Mouse (Mus musculus) liver, adult 2 months (tissue): Measurements from ENCODE around the gene Mecom. TPM values are rescaled to one million over a fixed set of nuclear protein-coding genes. Genes with fewer than 3 reads are reported as not detected.

Experiments used
- DNase-seq: peaks from one replicate; pipeline ENCODE4 v3.0.0-alpha.2; 2011; ENCODE audit warnings: low read depth, low spot score; ENCODE audit errors: extremely low read depth
- H3K27ac ChIP-seq: fragments of 200-500 bp; replicated peaks from 2 replicates; pipeline ENCODE4 v1.5.1; 2012; ENCODE audit warnings: low read depth, mild to moderate bottlenecking, control low read depth, inconsistent platforms, low read length; ENCODE audit not compliant: insufficient read depth
- H3K27me3 ChIP-seq: fragments of 200-500 bp; 2 replicates; pipeline ENCODE4 v1.6.1; 2012; ENCODE audit warnings: mild to moderate bottlenecking, moderate library complexity, low read length, inconsistent platforms; ENCODE audit not compliant: control insufficient read depth, insufficient read depth
- H3K36me3 ChIP-seq: fragments of 200-500 bp; 2 replicates; pipeline ENCODE4 v1.6.1; 2012; ENCODE audit warnings: low read length, inconsistent platforms; ENCODE audit not compliant: control insufficient read depth, insufficient read depth
- H3K4me1 ChIP-seq: fragments of 200-500 bp; 2 replicates; pipeline ENCODE4 v1.6.1; 2011; ENCODE audit warnings: low read length; ENCODE audit not compliant: control insufficient read depth, insufficient read depth
- H3K4me3 ChIP-seq: fragments of 200-500 bp; 2 replicates; pipeline ENCODE4 v1.5.1; 2011; ENCODE audit warnings: low read depth, mild to moderate bottlenecking, control low read depth, low read length, moderate library complexity; ENCODE audit not compliant: insufficient read depth
- H3K79me2 ChIP-seq: fragments of 200-500 bp; 2 replicates; pipeline ENCODE4 v1.6.1; 2012; ENCODE audit warnings: inconsistent platforms, mild to moderate bottlenecking, low read length, moderate library complexity; ENCODE audit not compliant: control insufficient read depth, insufficient read depth
- H3K9ac ChIP-seq: fragments of 200-500 bp; 2 replicates; pipeline ENCODE4 v1.6.1; 2012; ENCODE audit warnings: low read depth, mild to moderate bottlenecking, control low read depth, inconsistent platforms, low read length
- CTCF ChIP-seq: fragments of 200-500 bp; IDR thresholded peaks from 2 replicates; pipeline ENCODE4 v1.5.1; 2011; ENCODE audit warnings: low read depth, low read length, control low read depth
- POLR2A ChIP-seq: fragments of 200-500 bp; IDR thresholded peaks from 2 replicates; pipeline ENCODE4 v1.6.1; 2011; ENCODE audit warnings: low read length, control low read depth; ENCODE audit not compliant: insufficient read depth; ENCODE audit errors: extremely low read depth
- WGBS: fragments of 180-500 bp; shearing (Covaris S2); methylation state at CpG from one replicate; pipeline ENCODE4 v1.1.7; 2018; 5-methylcytosine and 5-hydroxymethylcytosine counted together
- polyA plus RNA-seq: library from polyadenylated mRNA; depleted of rRNA; stranded (reverse); fragments of >200 nt; gene quantifications from 2 replicates; pipeline ENCODE4 v1.2.3, GENCODE M21; 2012
- total RNA-seq: library from RNA; depleted of rRNA; stranded (reverse); fragments of >200 nt; gene quantifications from 2 replicates; pipeline ENCODE4 v1.2.3, GENCODE M21; 2014

Gene Mecom
- total and polyA plus RNA-seq, 2 experiments: 0.39 to 1.4 TPM

DNA sequence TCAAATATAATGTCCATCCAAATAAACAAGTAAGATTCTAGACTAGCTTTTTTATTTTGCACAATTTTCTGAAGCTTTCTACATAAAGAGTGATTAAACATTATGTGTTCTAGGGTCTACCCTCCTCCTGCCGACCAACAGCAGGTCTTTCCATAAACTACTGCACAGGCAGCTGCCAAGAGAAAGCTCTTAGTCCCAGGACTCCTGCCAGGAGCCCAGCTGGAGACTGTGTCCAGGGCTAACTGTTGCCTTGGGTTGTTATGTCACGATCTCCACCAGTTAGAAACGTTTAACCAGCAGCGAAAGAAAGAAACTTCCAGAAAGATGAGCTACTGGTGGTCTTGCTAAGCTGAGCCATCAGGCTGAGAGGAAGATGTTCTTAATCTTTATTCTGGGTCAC, 417.3 kb downstream of the Mecom start:
- Histone ChIP-seq H3K27ac (no peak overlapping the region), H3K36me3 (no peaks in the 10 kb centered on the region), H3K79me2 (no peaks in the 10 kb centered on the region), H3K4me1 (no peaks in the 10 kb centered on the region), H3K27me3 (no peaks in the 10 kb centered on the region), H3K4me3 (no peak overlapping the region), H3K9ac (no peak overlapping the region)
- 68% methylated on average over 4 of the region's 4 CpGs for WGBS
- DNase-seq: no peak
- TF ChIP-seq CTCF: no peak
- TF ChIP-seq POLR2A: no peak

DNA sequence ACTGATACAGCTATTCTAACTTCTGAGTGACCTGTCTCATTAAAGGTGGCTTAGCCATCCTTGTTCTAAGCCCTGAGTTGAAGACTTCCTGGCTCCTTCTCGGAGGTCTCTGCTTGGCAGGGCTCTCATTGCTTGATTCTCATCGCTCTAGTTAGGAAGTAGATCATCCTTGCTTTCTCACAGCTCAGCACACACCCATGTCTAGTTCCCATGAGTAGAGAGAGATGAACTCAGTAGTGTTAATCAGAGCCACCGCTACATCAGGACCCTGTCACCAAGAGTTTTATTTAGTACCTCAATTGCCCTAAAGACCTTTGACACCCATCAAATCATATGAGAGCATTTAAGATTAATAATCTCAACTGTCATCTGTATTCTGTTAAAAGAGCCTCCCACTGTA, 425.2 kb downstream of the Mecom start:
- 91% methylated on average over 3 of the region's 3 CpGs for WGBS
- DNase-seq: no peak
- no peaks in the 10 kb centered on the region for H3K4me1 ChIP-seq

DNA sequence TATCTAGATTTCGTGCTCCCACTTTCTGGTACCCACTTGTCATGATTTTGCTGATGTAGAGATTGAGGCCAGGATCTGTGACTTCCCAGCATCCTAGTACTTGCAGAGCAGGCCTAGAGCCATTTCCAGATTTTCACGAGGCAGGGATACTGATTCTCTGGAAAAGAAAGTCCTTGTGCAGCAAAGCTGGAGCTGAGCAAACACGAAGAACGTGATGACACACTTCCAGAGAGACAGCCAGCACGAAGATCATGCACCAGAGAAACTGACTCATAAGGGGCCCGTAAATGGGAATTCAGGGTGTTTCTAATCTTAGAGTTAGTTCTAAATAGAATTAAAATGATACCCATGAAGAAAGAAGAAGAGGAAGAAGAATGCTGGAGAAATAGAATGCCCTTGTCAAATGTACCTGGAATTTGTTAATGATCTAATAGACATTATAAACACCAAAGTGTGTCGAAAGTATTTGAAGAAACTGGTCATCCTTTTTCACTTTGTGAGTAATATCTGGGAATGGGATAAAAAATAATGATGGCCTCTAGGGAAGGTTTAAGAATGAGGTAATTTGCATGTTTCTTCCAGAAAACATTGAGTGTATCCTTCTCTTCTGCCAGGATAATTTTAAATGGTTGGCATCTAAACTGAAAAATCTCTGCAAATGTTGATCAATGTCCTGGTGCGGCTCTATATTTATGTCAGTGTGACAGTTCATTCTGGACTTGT, 426.9 kb downstream of the Mecom start:
- Histone ChIP-seq H3K4me1 (no peaks in the 10 kb centered on the region), H3K4me3 (no peak overlapping the region), H3K36me3 (no peaks in the 10 kb centered on the region), H3K79me2 (no peaks in the 10 kb centered on the region), H3K27me3 (no peaks in the 10 kb centered on the region), H3K27ac (no peak overlapping the region), H3K9ac (no peak overlapping the region)
- no peak for TF ChIP-seq POLR2A
- TF ChIP-seq CTCF: no peak
- WGBS: 72% methylated on average over 8 of the region's 8 CpGs
- DNase-seq: no peak

More for the DNA sequence above, 425.2 kb downstream of the Mecom start:
- no peaks in the 10 kb centered on the region for H3K27me3 ChIP-seq
- H3K27ac ChIP-seq: no peak overlapping the region
- TF ChIP-seq CTCF: no peak
- no peak overlapping the region for H3K4me3 ChIP-seq
- H3K9ac ChIP-seq: no peak overlapping the region
- H3K79me2 ChIP-seq: no peaks in the 10 kb centered on the region
- H3K36me3 ChIP-seq: no peaks in the 10 kb centered on the region

DNA sequence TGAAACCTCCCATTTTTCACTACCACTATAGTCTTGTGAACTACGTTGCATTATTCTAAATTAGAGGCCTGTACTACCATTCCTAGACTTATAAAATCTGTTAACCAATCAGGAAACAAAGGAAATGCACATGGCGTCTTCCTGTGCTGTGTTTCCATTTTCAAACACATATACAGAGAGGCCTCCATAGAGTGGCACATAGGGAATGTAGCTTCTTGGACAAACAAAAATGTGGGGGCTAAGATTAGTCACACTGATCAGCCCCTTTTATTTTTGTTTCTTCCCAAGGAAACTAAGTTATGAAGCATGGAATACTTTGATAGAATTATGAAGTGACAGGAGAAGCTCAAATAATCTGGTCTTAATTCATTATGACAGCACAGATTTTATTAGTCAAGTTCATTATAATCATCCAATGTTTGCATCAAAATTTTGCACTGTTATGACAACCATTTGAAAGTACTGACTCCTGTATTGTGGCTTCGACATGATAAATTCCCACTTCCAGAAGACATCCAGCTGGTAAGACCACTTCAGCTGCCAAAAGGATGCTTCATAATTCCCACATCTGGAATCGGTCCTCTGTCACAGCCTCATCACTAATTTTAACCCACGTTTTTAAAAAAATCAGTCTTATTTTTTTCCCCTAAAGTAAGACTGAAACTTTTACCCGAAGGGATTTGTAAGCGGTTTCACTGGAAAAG, 429.1 kb downstream of the Mecom start:
- Histone ChIP-seq H3K79me2 (no peaks in the 10 kb centered on the region), H3K4me3 (no peak overlapping the region), H3K4me1 (no peaks in the 10 kb centered on the region), H3K27me3 (no peaks in the 10 kb centered on the region), H3K36me3 (no peaks in the 10 kb centered on the region), H3K9ac (no peak overlapping the region), H3K27ac (no peak overlapping the region)
- DNase-seq: no peak
- WGBS: 84% methylated on average over 7 of the region's 7 CpGs
- TF ChIP-seq POLR2A: no peak

DNA sequence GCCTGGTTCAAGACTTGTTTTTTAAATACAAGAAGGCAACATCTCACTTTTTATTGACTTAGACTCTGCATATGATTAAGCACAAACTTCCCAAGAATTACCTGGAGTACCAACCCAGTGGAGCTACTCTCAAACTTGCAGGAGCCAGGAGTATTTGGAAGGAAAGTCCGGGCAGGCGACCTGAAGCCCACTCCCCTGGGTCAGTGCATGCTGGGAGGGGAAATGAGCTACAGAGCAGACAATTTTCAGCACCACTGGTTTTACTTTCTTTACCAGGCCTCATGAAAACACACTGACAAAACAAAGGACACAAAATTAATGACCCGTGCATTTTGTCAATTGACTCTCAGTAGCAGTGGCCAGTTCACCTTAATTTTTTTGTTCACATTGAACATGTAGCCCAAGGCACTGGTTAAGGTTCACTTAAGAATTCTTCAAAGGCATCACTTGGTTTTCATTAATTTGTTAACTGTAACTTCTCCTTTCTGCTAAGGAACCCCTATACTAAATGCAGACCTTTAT, 434.5 kb downstream of the Mecom start:
- Histone ChIP-seq H3K27me3 (no peaks in the 10 kb centered on the region), H3K36me3 (no peaks in the 10 kb centered on the region), H3K79me2 (no peaks in the 10 kb centered on the region), H3K27ac (no peak overlapping the region), H3K4me3 (no peak overlapping the region), H3K9ac (no peak overlapping the region), H3K4me1 (no peaks in the 10 kb centered on the region)
- TF ChIP-seq POLR2A (no peak), CTCF (no peak)
- no peak for DNase-seq
- WGBS: 80% methylated on average over 3 of the region's 3 CpGs
